Mouse (Mus musculus): ENCODE measurements at regions not wholly inside any gene's neighbourhood (a gene's known extent, or its start where the extent isn't known, plus 50 kb on each side); places are given as distances from the start of the nearest gene placed in this dataset.

GRCm38 (mm10) chr8:64320343-64320742, 114.3 kb upstream of the Tll1 start:
- Histone ChIP-seq H3K4me2 (no peak overlapping the region), H3K4me1 (peaks cover 14% of the 10 kb centered on the region), H3K27me3 (peaks cover 23% of the 10 kb centered on the region), H3K4me3 (no peak overlapping the region), H3K27ac (no peak overlapping the region), H3K9ac (no peak overlapping the region), H3K9me3 (replicated peaks) (no peaks in the 10 kb centered on the region), H3K36me3 (ENCODE audit: poor library complexity, severe bottlenecking) (no peaks in the 10 kb centered on the region)
- no peak for ATAC-seq
- whole genome bisulfite sequencing, result 76% methylated on average over 4 of the region's 4 CpGs

GRCm38 (mm10) chr8:64319220-64319820, 113.2 kb upstream of the Tll1 start:
- Histone ChIP-seq H3K4me3 (no peak overlapping the region), H3K9me3 (replicated peaks) (no peaks in the 10 kb centered on the region), H3K27ac (0 out of 2 replicates have a peak overlapping the region, but pooled peaks have one; percentile 10), H3K4me2 (no peak overlapping the region), H3K27me3 (peaks cover 20% of the 10 kb centered on the region), H3K36me3 (ENCODE audit: poor library complexity, severe bottlenecking) (no peaks in the 10 kb centered on the region), H3K4me1 (peaks cover 14% of the 10 kb centered on the region), H3K9ac (no peak overlapping the region)
- 15% methylated on average over 6 of the region's 6 CpGs for WGBS
- peak; percentile 74 for ATAC-seq

GRCm38 (mm10) chr8:64318524-64319219, 112.6 kb upstream of the Tll1 start:
- H3K9me3 ChIP-seq (replicated peaks), result no peaks in the 10 kb centered on the region
- ATAC-seq, result peak; percentile 69
- no peak overlapping the region for H3K9ac ChIP-seq
- H3K4me2 ChIP-seq, result peak overlapping the region; percentile 24; the same call in 1 of the 2 replicates
- 13% methylated on average over 10 of the region's 10 CpGs for WGBS
- no peak overlapping the region for H3K4me3 ChIP-seq
- H3K4me1 ChIP-seq, result peaks cover 14% of the 10 kb centered on the region
- H3K27ac ChIP-seq, result 0 out of 2 replicates have a peak overlapping the region, but pooled peaks have one; percentile 10
- H3K27me3 ChIP-seq, result peaks cover 20% of the 10 kb centered on the region
- no peaks in the 10 kb centered on the region for H3K36me3 ChIP-seq (ENCODE audit: poor library complexity, severe bottlenecking)

GRCm38 (mm10) chr8:64317815-64318214, 111.7 kb upstream of the Tll1 start:
- H3K27me3 ChIP-seq, result peaks cover 18% of the 10 kb centered on the region
- no peaks in the 10 kb centered on the region for H3K36me3 ChIP-seq (ENCODE audit: poor library complexity, severe bottlenecking)
- H3K9me3 ChIP-seq (replicated peaks), result no peaks in the 10 kb centered on the region
- no peak overlapping the region for H3K4me3 ChIP-seq
- no peak overlapping the region for H3K4me2 ChIP-seq
- ATAC-seq, result 0 out of 2 replicates have a peak, but pooled peaks have one; percentile 41
- H3K9ac ChIP-seq, result no peak overlapping the region
- H3K27ac ChIP-seq, result no peak overlapping the region
- H3K4me1 ChIP-seq, result peaks cover 14% of the 10 kb centered on the region

- Histone ChIP-seq H3K9me3 (replicated peaks) (no peaks in the 10 kb centered on the region), H3K4me2 (no peak overlapping the region), H3K4me1 (no peaks in the 10 kb centered on the region), H3K9ac (no peak overlapping the region), H3K4me3 (no peak overlapping the region), H3K27me3 (no peaks in the 10 kb centered on the region), H3K27ac (no peak overlapping the region), H3K36me3 (ENCODE audit: poor library complexity, severe bottlenecking) (no peaks in the 10 kb centered on the region)
- WGBS, result 89% methylated on average over 1 of the region's 1 CpGs
- no peak for ATAC-seq
Measured at GRCm38 (mm10) chr8:64307995-64308394, 101.9 kb upstream of the Tll1 start.

GRCm38 (mm10) chr8:64282806-64283205, 76.7 kb upstream of the Tll1 start:
- H3K36me3 ChIP-seq (ENCODE audit: poor library complexity, severe bottlenecking), result no peaks in the 10 kb centered on the region

GRCm38 (mm10) chr8:64281598-64281997, 75.5 kb upstream of the Tll1 start:
- H3K4me2 ChIP-seq, result no peak overlapping the region
- no peaks in the 10 kb centered on the region for H3K9me3 ChIP-seq (replicated peaks)
- H3K9ac ChIP-seq, result no peak overlapping the region
- H3K27me3 ChIP-seq, result no peaks in the 10 kb centered on the region
- no peak for ATAC-seq
- 38% methylated on average over 3 of the region's 3 CpGs for WGBS
- no peak overlapping the region for H3K27ac ChIP-seq
- no peaks in the 10 kb centered on the region for H3K36me3 ChIP-seq (ENCODE audit: poor library complexity, severe bottlenecking)
- H3K4me3 ChIP-seq, result no peak overlapping the region
- peaks cover 6% of the 10 kb centered on the region; the same call in 1 of the 2 replicates for H3K4me1 ChIP-seq

More at GRCm38 (mm10) chr8:64282806-64283205, 76.7 kb upstream of the Tll1 start:
- no peaks in the 10 kb centered on the region for H3K9me3 ChIP-seq (replicated peaks)
- no peak overlapping the region for H3K4me2 ChIP-seq
- no peak overlapping the region for H3K27ac ChIP-seq
- no peak for ATAC-seq
- H3K4me1 ChIP-seq, result peaks cover 6% of the 10 kb centered on the region; the same call in 1 of the 2 replicates
- WGBS, result 89% methylated on average over 6 of the region's 6 CpGs
- H3K27me3 ChIP-seq, result no peaks in the 10 kb centered on the region
- no peak overlapping the region for H3K9ac ChIP-seq
- no peak overlapping the region for H3K4me3 ChIP-seq

- Histone ChIP-seq H3K9me3 (replicated peaks) (no peaks in the 10 kb centered on the region), H3K9ac (no peak overlapping the region), H3K4me3 (no peak overlapping the region), H3K4me2 (no peak overlapping the region), H3K36me3 (ENCODE audit: poor library complexity, severe bottlenecking) (no peaks in the 10 kb centered on the region), H3K27me3 (no peaks in the 10 kb centered on the region), H3K4me1 (peaks cover 6% of the 10 kb centered on the region; the same call in 1 of the 2 replicates), H3K27ac (no peak overlapping the region)
- ATAC-seq, result no peak
Measured at GRCm38 (mm10) chr8:64280391-64280790, 74.3 kb upstream of the Tll1 start.

GRCm38 (mm10) chr8:64276058-64276457, 70.0 kb upstream of the Tll1 start:
- Histone ChIP-seq H3K9ac (no peak overlapping the region), H3K9me3 (replicated peaks) (no peaks in the 10 kb centered on the region), H3K4me2 (no peak overlapping the region), H3K36me3 (ENCODE audit: poor library complexity, severe bottlenecking) (no peaks in the 10 kb centered on the region), H3K4me1 (no peaks in the 10 kb centered on the region), H3K4me3 (no peak overlapping the region), H3K27ac (no peak overlapping the region), H3K27me3 (no peaks in the 10 kb centered on the region)
- 83% methylated on average over 6 of the region's 6 CpGs for WGBS
- no peak for ATAC-seq

- Histone ChIP-seq H3K9ac (no peak overlapping the region), H3K36me3 (ENCODE audit: poor library complexity, severe bottlenecking) (no peaks in the 10 kb centered on the region), H3K27me3 (no peaks in the 10 kb centered on the region), H3K4me2 (no peak overlapping the region), H3K9me3 (replicated peaks) (no peaks in the 10 kb centered on the region), H3K4me3 (no peak overlapping the region), H3K27ac (no peak overlapping the region), H3K4me1 (no peaks in the 10 kb centered on the region)
- 85% methylated on average over 6 of the region's 6 CpGs for WGBS
- no peak for ATAC-seq
Measured at GRCm38 (mm10) chr8:64265304-64265945, 59.4 kb upstream of the Tll1 start.
